Mouse (Mus musculus): Measurements from ENCODE around the gene Paics. TPM values are rescaled to one million over a fixed set of nuclear protein-coding genes. Genes with fewer than 3 reads are reported as not detected.
A peak's percentile ranks its signal among the peaks of the same experiment; 100 is the strongest.

The Paics gene
- polyA plus RNA-seq, 2 experiments, result 78.7 to 172 TPM

DNA sequence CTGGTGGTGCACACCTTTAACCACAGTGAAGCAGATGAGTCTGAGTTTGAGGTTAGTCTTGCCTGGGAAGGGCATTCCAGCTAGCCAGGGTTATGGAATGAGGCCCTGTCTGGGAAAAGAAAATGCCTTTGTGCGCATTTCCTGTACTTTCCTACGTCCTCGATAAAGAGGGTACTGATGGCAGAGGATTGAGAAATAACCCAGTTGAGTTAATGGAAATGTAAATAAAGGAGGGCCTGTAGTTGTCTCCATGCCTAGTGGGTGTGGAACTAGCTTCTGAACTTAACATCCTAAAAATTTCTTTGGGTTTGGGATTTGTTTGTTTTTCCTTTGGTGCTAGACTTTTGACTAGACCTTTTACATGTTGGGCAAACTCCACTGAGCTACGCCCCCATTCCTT lies 4.4 kb downstream of the Paics start:
- Histone ChIP-seq H3K9me3 (ENCODE audit: control insufficient read depth, low read length) (no peaks in the 10 kb centered on the region), H3K4me2 (ENCODE audit: low read depth) (no peak overlapping the region), H3K9ac (replicated peaks) (no peak overlapping the region), H3K27ac (no peak overlapping the region), H3K27me3 (ENCODE audit: control insufficient read depth, insufficient read depth, low read length) (no peaks in the 10 kb centered on the region), H3K36me3 (replicated peaks; ENCODE audit: control insufficient read depth, insufficient read depth, low read depth) (peaks cover 51% of the 10 kb centered on the region), H3K4me1 (replicated peaks; ENCODE audit: control insufficient read depth in 2 of 2, insufficient read depth in 2 of 2, low read length in 1 of 2) (peaks cover 5 to 18% of the 10 kb centered on the region in 2 experiments; a peak in 3 of 4 replicates), H3K4me3 (ENCODE audit: insufficient read depth in 1 of 2, low read depth in 2 of 2, low read length in 2 of 2) (no peak overlapping the region)
- DNase-seq (ENCODE audit: low read depth in 3 of 3, low spot score in 3 of 3) (no peak), ATAC-seq (ENCODE audit: insufficient read depth) (no peak)
- 87% methylated on average over 4 of the region's 4 CpGs for WGBS (ENCODE audit: insufficient replicate concordance)
- TF ChIP-seq EP300 (IDR thresholded peaks at IDR 0.05; ENCODE audit: low read depth), result no peak
- no peak for TF ChIP-seq CTCF (IDR thresholded peaks at IDR 0.05; ENCODE audit: low read depth)

DNA sequence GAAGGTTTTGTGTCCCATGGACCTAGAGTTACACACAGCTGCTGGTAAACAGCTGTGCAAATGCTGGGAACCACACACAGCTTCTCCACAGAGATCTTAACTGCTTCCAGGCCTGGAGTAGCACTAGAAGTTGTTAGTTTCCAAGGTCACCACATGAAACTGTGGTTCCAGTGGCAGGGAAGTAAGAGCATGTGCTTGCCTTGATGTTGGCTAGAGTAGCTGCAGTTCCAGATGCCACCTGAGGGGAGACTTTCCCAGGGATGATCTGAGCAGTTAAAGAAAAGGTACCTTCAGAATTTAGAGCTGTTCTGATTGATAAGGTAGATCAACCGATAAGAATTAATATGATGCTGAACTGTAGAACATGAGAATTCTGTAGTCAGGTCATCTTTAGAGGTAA lies 6.8 kb downstream of the Paics start:
- no peak overlapping the region for H3K4me3 ChIP-seq (ENCODE audit: insufficient read depth in 1 of 2, low read depth in 2 of 2, low read length in 2 of 2)
- H3K27ac ChIP-seq, result no peak overlapping the region
- 90% methylated on average over 1 of the region's 1 CpGs for WGBS (ENCODE audit: insufficient replicate concordance)
- H3K4me1 ChIP-seq (replicated peaks; ENCODE audit: control insufficient read depth in 2 of 2, insufficient read depth in 2 of 2, low read length in 1 of 2), result peaks cover 5 to 16% of the 10 kb centered on the region in 2 experiments; a peak in 3 of 4 replicates
- peaks cover 76% of the 10 kb centered on the region for H3K36me3 ChIP-seq (replicated peaks; ENCODE audit: control insufficient read depth, insufficient read depth, low read depth)
- TF ChIP-seq CTCF (IDR thresholded peaks at IDR 0.05; ENCODE audit: low read depth) (peak; percentile 27; the same call in 1 of the 2 replicates), EP300 (IDR thresholded peaks at IDR 0.05; ENCODE audit: low read depth) (no peak)
- H3K27me3 ChIP-seq (ENCODE audit: control insufficient read depth, insufficient read depth, low read length), result no peaks in the 10 kb centered on the region
- H3K9me3 ChIP-seq (ENCODE audit: control insufficient read depth, low read length), result no peaks in the 10 kb centered on the region
- DNase-seq (ENCODE audit: low read depth in 3 of 3, low spot score in 3 of 3) (no peak), ATAC-seq (ENCODE audit: insufficient read depth) (no peak)
- H3K9ac ChIP-seq (replicated peaks), result no peak overlapping the region
- H3K4me2 ChIP-seq (ENCODE audit: low read depth), result no peak overlapping the region

DNA sequence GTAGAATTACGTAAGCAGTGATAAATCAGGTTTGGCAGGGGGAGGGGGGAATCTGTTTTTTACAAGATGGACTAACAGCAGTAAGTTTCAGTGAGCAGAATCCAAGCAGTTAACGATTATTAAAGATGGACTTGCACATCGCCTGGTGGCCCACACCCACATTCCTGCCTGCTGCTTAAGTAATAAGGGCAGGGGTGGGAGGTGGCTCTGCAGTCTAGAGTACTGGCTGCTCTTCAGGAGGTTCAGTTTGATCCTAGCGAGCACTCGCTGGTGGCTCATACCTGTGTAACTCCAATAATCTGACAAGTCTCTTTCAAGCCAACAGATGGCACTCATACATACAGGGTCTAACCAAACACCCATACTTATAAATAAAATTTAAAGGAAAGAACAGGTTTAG lies 8.5 kb downstream of the Paics start:
- H3K36me3 ChIP-seq (replicated peaks; ENCODE audit: control insufficient read depth, insufficient read depth, low read depth), result peaks cover 80% of the 10 kb centered on the region
- ATAC-seq (ENCODE audit: insufficient read depth) (no peak), DNase-seq (ENCODE audit: low read depth in 3 of 3, low spot score in 3 of 3) (no peak)
- H3K9me3 ChIP-seq (ENCODE audit: control insufficient read depth, low read length), result no peaks in the 10 kb centered on the region
- no peaks in the 10 kb centered on the region for H3K27me3 ChIP-seq (ENCODE audit: control insufficient read depth, insufficient read depth, low read length)
- no peak overlapping the region for H3K27ac ChIP-seq
- no peak overlapping the region for H3K4me2 ChIP-seq (ENCODE audit: low read depth)
- peaks cover under 1 to 9% of the 10 kb centered on the region in 2 experiments; a peak in 2 of 4 replicates for H3K4me1 ChIP-seq (replicated peaks; ENCODE audit: control insufficient read depth in 2 of 2, insufficient read depth in 2 of 2, low read length in 1 of 2)
- 83% methylated on average over 5 of the region's 5 CpGs for WGBS (ENCODE audit: insufficient replicate concordance)
- TF ChIP-seq CTCF (IDR thresholded peaks at IDR 0.05; ENCODE audit: low read depth), result no peak
- no peak for TF ChIP-seq EP300 (IDR thresholded peaks at IDR 0.05; ENCODE audit: low read depth)
- H3K9ac ChIP-seq (replicated peaks), result no peak overlapping the region
- H3K4me3 ChIP-seq (ENCODE audit: insufficient read depth in 1 of 2, low read depth in 2 of 2, low read length in 2 of 2), result no peak overlapping the region

DNA sequence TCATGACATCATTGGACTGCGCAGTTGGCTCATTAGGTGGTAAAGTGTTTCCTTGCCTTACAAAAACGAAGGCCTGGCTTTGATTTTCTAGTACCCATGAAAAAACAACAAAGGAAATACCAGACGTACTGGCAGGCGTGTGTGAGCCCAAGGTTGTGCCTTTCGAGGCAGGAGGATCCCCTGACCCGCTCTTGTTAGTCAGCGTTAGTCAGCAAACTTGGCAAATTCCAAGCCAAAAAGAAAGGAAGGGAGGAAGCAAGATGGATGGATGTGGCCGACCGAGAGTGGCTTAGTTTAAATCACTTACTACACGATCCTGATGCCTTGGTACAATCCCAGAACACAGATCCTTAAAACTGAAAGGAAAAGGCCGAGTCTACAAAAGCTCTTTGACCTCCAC lies 11.4 kb downstream of the Paics start:
- no peak overlapping the region for H3K27ac ChIP-seq
- DNase-seq (ENCODE audit: low read depth in 3 of 3, low spot score in 3 of 3) (no peak), ATAC-seq (ENCODE audit: insufficient read depth) (no peak)
- no peaks in the 10 kb centered on the region for H3K4me1 ChIP-seq (replicated peaks; ENCODE audit: control insufficient read depth in 2 of 2, insufficient read depth in 2 of 2, low read length in 1 of 2)
- no peak for TF ChIP-seq CTCF (IDR thresholded peaks at IDR 0.05; ENCODE audit: low read depth)
- TF ChIP-seq EP300 (IDR thresholded peaks at IDR 0.05; ENCODE audit: low read depth), result no peak
- no peak overlapping the region for H3K9ac ChIP-seq (replicated peaks)
- H3K4me2 ChIP-seq (ENCODE audit: low read depth), result no peak overlapping the region
- peaks cover 87% of the 10 kb centered on the region for H3K36me3 ChIP-seq (replicated peaks; ENCODE audit: control insufficient read depth, insufficient read depth, low read depth)
- no peaks in the 10 kb centered on the region for H3K27me3 ChIP-seq (ENCODE audit: control insufficient read depth, insufficient read depth, low read length)
- 76% methylated on average over 11 of the region's 11 CpGs for WGBS (ENCODE audit: insufficient replicate concordance)
- no peak overlapping the region for H3K4me3 ChIP-seq (ENCODE audit: insufficient read depth in 1 of 2, low read depth in 2 of 2, low read length in 2 of 2)
- H3K9me3 ChIP-seq (ENCODE audit: control insufficient read depth, low read length), result no peaks in the 10 kb centered on the region

DNA sequence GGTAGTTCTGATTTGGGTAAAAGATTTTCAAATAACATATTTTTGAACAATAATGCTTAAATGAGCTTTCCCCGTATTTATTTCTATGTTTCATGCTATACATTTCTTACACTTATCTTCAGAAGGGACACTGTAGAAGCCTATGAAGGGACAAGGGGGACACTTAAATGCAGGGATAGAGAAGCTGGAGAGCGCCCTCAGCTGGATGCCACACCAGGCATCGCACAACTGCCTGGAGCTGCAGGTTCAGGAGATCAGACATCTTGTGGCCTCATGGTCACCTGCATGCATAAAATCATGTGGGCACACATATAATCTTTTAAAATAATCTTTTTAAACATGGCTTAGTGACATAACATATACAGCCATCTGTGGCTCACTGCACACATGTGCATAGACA lies 13.5 kb downstream of the Paics start:
- 79% methylated on average over 3 of the region's 3 CpGs for WGBS (ENCODE audit: insufficient replicate concordance)
- Histone ChIP-seq H3K9ac (replicated peaks) (no peak overlapping the region), H3K36me3 (replicated peaks; ENCODE audit: control insufficient read depth, insufficient read depth, low read depth) (peaks cover 85% of the 10 kb centered on the region), H3K4me3 (ENCODE audit: insufficient read depth in 1 of 2, low read depth in 2 of 2, low read length in 2 of 2) (no peak overlapping the region), H3K4me1 (replicated peaks; ENCODE audit: control insufficient read depth in 2 of 2, insufficient read depth in 2 of 2, low read length in 1 of 2) (no peaks in the 10 kb centered on the region), H3K9me3 (ENCODE audit: control insufficient read depth, low read length) (no peaks in the 10 kb centered on the region), H3K4me2 (ENCODE audit: low read depth) (no peak overlapping the region), H3K27ac (no peak overlapping the region), H3K27me3 (ENCODE audit: control insufficient read depth, insufficient read depth, low read length) (no peaks in the 10 kb centered on the region)
- TF ChIP-seq CTCF (IDR thresholded peaks at IDR 0.05; ENCODE audit: low read depth) (peak; percentile 42), EP300 (IDR thresholded peaks at IDR 0.05; ENCODE audit: low read depth) (no peak)
- ATAC-seq (ENCODE audit: insufficient read depth) (no peak), DNase-seq (ENCODE audit: low read depth in 3 of 3, low spot score in 3 of 3) (no peak)
